Mouse (Mus musculus): ENCODE measurements at regions not wholly inside any gene's neighbourhood (a gene's known extent, or its start where the extent isn't known, plus 50 kb on each side); places are given as distances from the start of the nearest gene placed in this dataset.

DNA sequence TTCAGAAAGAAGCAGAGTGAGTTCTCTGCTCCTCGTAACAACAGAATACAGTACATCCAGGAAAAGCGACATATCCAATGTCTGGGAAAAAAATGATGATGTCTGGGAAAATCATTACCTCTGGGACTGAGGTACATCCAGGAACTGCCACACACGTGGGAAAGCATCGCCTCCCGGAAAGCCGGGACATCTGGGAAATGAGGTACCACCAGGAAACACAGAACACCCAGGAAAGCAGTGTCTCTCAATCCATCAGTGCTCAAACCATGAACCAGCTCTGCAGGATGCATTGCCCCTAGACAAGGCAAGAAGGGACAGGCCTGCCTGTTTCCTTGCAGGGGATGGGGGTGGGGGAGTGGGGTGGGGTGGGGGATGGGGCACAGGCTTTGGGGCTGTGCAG is 57.0 kb upstream of the Plxnc1 start:
- no peak for ATAC-seq (replicated peaks; ENCODE audit: low FRiP score, low TSS enrichment, poor library complexity, severe bottlenecking)

DNA sequence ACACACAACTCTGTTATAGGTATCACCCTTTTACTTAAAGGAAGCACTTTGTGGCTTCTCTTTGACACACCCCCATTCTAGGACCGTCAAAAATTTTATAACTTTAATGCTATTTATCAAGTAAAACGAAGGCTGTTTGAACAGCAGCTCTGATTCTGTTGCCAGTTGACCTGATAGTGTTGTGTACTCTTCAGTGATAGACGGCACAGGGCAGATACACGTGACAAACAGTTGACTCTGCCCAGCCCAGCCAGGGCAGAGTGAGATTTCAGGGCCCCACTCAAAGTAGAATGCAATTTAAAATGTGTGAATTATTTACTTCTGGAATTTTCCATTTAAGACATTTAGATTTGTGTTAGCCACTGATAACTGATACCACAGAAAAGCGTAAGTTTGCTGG is 55.1 kb upstream of the Plxnc1 start:
- ATAC-seq (replicated peaks; ENCODE audit: low FRiP score, low TSS enrichment, poor library complexity, severe bottlenecking): no peak
